Comparison of ENCODE assay signal across 8 mouse cellular contexts in genomic region chr10:81177491-81177925, GRCm38 (mm10). TPM values are rescaled to one million over a fixed set of nuclear protein-coding genes. Genes with fewer than 3 reads are reported as not detected.
DNase-seq lines count a peak whose midpoint lies in the region; ATAC-seq lines count a peak whose summit lies in the region.

No protein-coding gene starts in this region.

- intact Hi-C loops in left cerebral cortex, postnatal 4 days (cut with DNase I) = no loop called here
- intact Hi-C loops in left cerebral cortex, postnatal 36 days (cut with DNase I) = loop anchor here (5.0 kb wide), 1 partner anchor 35 kb away; no protein-coding TSS in a partner anchor

- H3K4me1 ChIP-seq in forebrain, embryonic 13.5 days = peaks cover 67% of the 10 kb centered on the region
- H3K4me1 ChIP-seq in kidney, embryonic 14.5 days (ENCODE audit: control insufficient read depth, insufficient read depth, low read length) = peaks cover 38% of the 10 kb centered on the region
- H3K4me1 ChIP-seq in midbrain, embryonic 15.5 days = peaks cover 63% of the 10 kb centered on the region

- H3K27me3 ChIP-seq in forebrain, embryonic 13.5 days = no peaks in the 10 kb centered on the region
- no peaks in the 10 kb centered on the region for H3K27me3 ChIP-seq in kidney, embryonic 14.5 days (ENCODE audit: control insufficient read depth, insufficient read depth, low read length)
- no peaks in the 10 kb centered on the region for H3K27me3 ChIP-seq in midbrain, embryonic 15.5 days (replicated peaks)

- peak; percentile 49 for DNase-seq in left cerebral cortex, postnatal 4 days
- DNase-seq in left cerebral cortex, adult 11 months (ENCODE audit: low spot score) = no peak
- DNase-seq in R1 (ENCODE audit: low read depth, low spot score) = peak; percentile 53
- DNase-seq in left cerebral cortex, postnatal 36 days (ENCODE audit: low spot score in 2 of 2) = no peak
- DNase-seq in embryo, embryonic 10.5 days (ENCODE audit: low spot score) = no peak

- H3K9ac ChIP-seq in forebrain, embryonic 13.5 days = peak overlapping the region; percentile 100
- H3K9ac ChIP-seq in kidney, embryonic 14.5 days (ENCODE audit: low read depth, low read length) = peak overlapping the region; percentile 99
- peak overlapping the region; percentile 94 for H3K9ac ChIP-seq in midbrain, embryonic 15.5 days

- H3K36me3 ChIP-seq in forebrain, embryonic 13.5 days (ENCODE audit: poor library complexity, severe bottlenecking) = peaks cover 53% of the 10 kb centered on the region
- peaks cover 53% of the 10 kb centered on the region for H3K36me3 ChIP-seq in kidney, embryonic 14.5 days (ENCODE audit: control insufficient read depth, insufficient read depth, low read length)
- peaks cover 46% of the 10 kb centered on the region for H3K36me3 ChIP-seq in midbrain, embryonic 15.5 days (replicated peaks)

- H3K9me3 ChIP-seq in forebrain, embryonic 13.5 days (replicated peaks) = no peaks in the 10 kb centered on the region
- no peaks in the 10 kb centered on the region for H3K9me3 ChIP-seq in kidney, embryonic 14.5 days (ENCODE audit: control insufficient read depth, low read length)
- no peaks in the 10 kb centered on the region for H3K9me3 ChIP-seq in midbrain, embryonic 15.5 days

- peak overlapping the region; percentile 88; the same call in 1 of the 2 replicates for H3K27ac ChIP-seq in forebrain, embryonic 13.5 days
- H3K27ac ChIP-seq in kidney, embryonic 14.5 days (ENCODE audit: low read depth, low read length) = peak overlapping the region; percentile 92; the same call in 1 of the 2 replicates
- peak overlapping the region; percentile 94 for H3K27ac ChIP-seq in midbrain, embryonic 15.5 days

- peak overlapping the region; percentile 99 for H3K4me3 ChIP-seq in forebrain, embryonic 13.5 days
- H3K4me3 ChIP-seq in kidney, embryonic 14.5 days (ENCODE audit: low read length) = peak overlapping the region; percentile 100
- H3K4me3 ChIP-seq in midbrain, embryonic 15.5 days = peak overlapping the region; percentile 96

- ATAC-seq in forebrain, embryonic 13.5 days = no peak
- ATAC-seq in kidney, embryonic 14.5 days (ENCODE audit: low FRiP score, low TSS enrichment) = no peak
- ATAC-seq in midbrain, embryonic 15.5 days (replicated peaks) = no peak

- peak overlapping the region; percentile 98 for H3K4me2 ChIP-seq in forebrain, embryonic 13.5 days
- H3K4me2 ChIP-seq in kidney, embryonic 14.5 days (replicated peaks; ENCODE audit: low read depth, low read length) = peak overlapping the region; percentile 83
- peak overlapping the region; percentile 91 for H3K4me2 ChIP-seq in midbrain, embryonic 15.5 days

- WGBS in forebrain, embryonic 13.5 days = 15% methylated on average over 16 of the region's 16 CpGs
- WGBS in kidney, embryonic 14.5 days = 11% methylated on average over 16 of the region's 16 CpGs
- 13% methylated on average over 16 of the region's 16 CpGs for WGBS in midbrain, embryonic 15.5 days

RNA-seq across cellular contexts. Expression of gene Eef2, which starts 1.1 kb away (rescaled TPM):
- total RNA-seq in left cerebral cortex, postnatal 4 days (2021) = 1,000 to 10,000 TPM; 1,312 to 1,322 TPM
- 555 and 583 TPM in 2 replicates for polyA plus RNA-seq in forebrain, embryonic 13.5 days (2015; fragmentation: Nextera tagmentation; extraction: Ambion mirVana)
- 465 and 473 TPM in 2 replicates for polyA plus RNA-seq in kidney, embryonic 14.5 days (2014; fragmentation: Nextera tagmentation; extraction: Ambion mirVana)
- polyA plus RNA-seq in midbrain, embryonic 15.5 days (2015; fragmentation: Nextera tagmentation; extraction: Ambion mirVana) = 588 and 606 TPM in 2 replicates
- 100 to 1,000 TPM; 857 to 954 TPM for total RNA-seq in left cerebral cortex, postnatal 36 days (2021)

RNA-seq across cellular contexts. Expression of gene Dapk3, which starts 5.3 kb away (rescaled TPM):
- 10 to 100 TPM; 62.7 to 62.9 TPM for total RNA-seq in left cerebral cortex, postnatal 4 days (2021)
- polyA plus RNA-seq in forebrain, embryonic 13.5 days (2015; fragmentation: Nextera tagmentation; extraction: Ambion mirVana) = 43.5 and 47.7 TPM in 2 replicates
- polyA plus RNA-seq in kidney, embryonic 14.5 days (2014; fragmentation: Nextera tagmentation; extraction: Ambion mirVana) = 45.7 and 58.0 TPM in 2 replicates
- 66.3 and 67.3 TPM in 2 replicates for polyA plus RNA-seq in midbrain, embryonic 15.5 days (2015; fragmentation: Nextera tagmentation; extraction: Ambion mirVana)
- total RNA-seq in left cerebral cortex, postnatal 36 days (2021) = 10 to 100 TPM; 75.0 to 76.4 TPM

RNA-seq across cellular contexts. Expression of gene 4930442H23Rik, which starts 6.1 kb away (rescaled TPM):
- not detected for total RNA-seq in left cerebral cortex, postnatal 4 days (2021)
- polyA plus RNA-seq in forebrain, embryonic 13.5 days (2015; fragmentation: Nextera tagmentation; extraction: Ambion mirVana) = not detected in 2 replicates
- polyA plus RNA-seq in kidney, embryonic 14.5 days (2014; fragmentation: Nextera tagmentation; extraction: Ambion mirVana) = not detected in 2 replicates
- polyA plus RNA-seq in midbrain, embryonic 15.5 days (2015; fragmentation: Nextera tagmentation; extraction: Ambion mirVana) = not detected in 2 replicates
- not detected for total RNA-seq in left cerebral cortex, postnatal 36 days (2021)

RNA-seq across cellular contexts. Expression of gene Pias4, which starts 9.8 kb away (rescaled TPM):
- 10 to 100 TPM; 29.6 to 30.4 TPM for total RNA-seq in left cerebral cortex, postnatal 4 days (2021)
- 54.2 and 57.0 TPM in 2 replicates for polyA plus RNA-seq in forebrain, embryonic 13.5 days (2015; fragmentation: Nextera tagmentation; extraction: Ambion mirVana)
- polyA plus RNA-seq in kidney, embryonic 14.5 days (2014; fragmentation: Nextera tagmentation; extraction: Ambion mirVana) = 45.3 and 48.4 TPM in 2 replicates
- polyA plus RNA-seq in midbrain, embryonic 15.5 days (2015; fragmentation: Nextera tagmentation; extraction: Ambion mirVana) = 59.2 and 66.3 TPM in 2 replicates
- 10 to 100 TPM; 26.7 to 31.8 TPM for total RNA-seq in left cerebral cortex, postnatal 36 days (2021)

RNA-seq across cellular contexts. Expression of gene Nmrk2, which starts 24.3 kb away (rescaled TPM):
- under 1 TPM in 1 of 2 experiments, not detected in 1; 0.44 TPM for total RNA-seq in left cerebral cortex, postnatal 4 days (2021)
- polyA plus RNA-seq in forebrain, embryonic 13.5 days (2015; fragmentation: Nextera tagmentation; extraction: Ambion mirVana) = not detected in 2 replicates
- polyA plus RNA-seq in kidney, embryonic 14.5 days (2014; fragmentation: Nextera tagmentation; extraction: Ambion mirVana) = not detected in 2 replicates
- 0.14 TPM in 1 of 2 replicates, not detected in the other for polyA plus RNA-seq in midbrain, embryonic 15.5 days (2015; fragmentation: Nextera tagmentation; extraction: Ambion mirVana)
- total RNA-seq in left cerebral cortex, postnatal 36 days (2021) = under 1 TPM in 1 of 2 experiments, not detected in 1; 0.34 TPM

Comparison
In these comparisons a context has a peak if more than half of its experiments do, and no peak if none do; other contexts are left out.
1. DNase-seq: peak in left cerebral cortex, postnatal 4 days (single experiment) and R1 (single experiment); none in left cerebral cortex, adult 11 months (single experiment), left cerebral cortex, postnatal 36 days (0 of 2) and embryo, embryonic 10.5 days (single experiment).
2. Peak in every context shown above with its lines, with median percentiles within 50 percentile points of each other: H3K27ac ChIP-seq, H3K4me2 ChIP-seq, H3K4me3 ChIP-seq and H3K9ac ChIP-seq.